Mouse (Mus musculus) regulatory T cell (primary cell): ENCODE measurements around the gene Enpp6.

Experiments
- in situ Hi-C: fragments of 300-600 bp; cut with MboI, MseI; formaldehyde crosslinking; loops from one replicate; pipeline ENCODE4 v1.15.1; 2025; ENCODE audit warnings: high pct_unique_total_duplicates

The Enpp6 gene

DNA sequence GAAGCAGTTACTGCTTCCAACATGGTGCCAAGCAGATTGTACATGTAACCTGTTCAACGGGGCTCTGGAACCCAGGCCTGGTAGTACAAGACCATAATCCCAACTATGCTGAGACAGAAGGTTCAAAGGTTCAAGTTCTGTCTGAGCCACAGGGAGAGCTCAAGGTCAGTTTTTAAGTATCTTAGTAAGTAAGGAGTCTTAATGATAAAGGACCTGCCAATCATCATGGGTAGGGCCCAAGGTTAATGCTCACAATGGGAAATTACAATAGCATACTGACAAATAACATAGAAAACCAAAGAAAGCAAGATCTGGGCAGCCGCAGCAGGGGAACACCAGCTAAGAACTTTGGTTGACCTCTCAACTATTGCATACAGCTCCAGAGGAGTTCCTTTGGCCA, 72.3 kb downstream of the Enpp6 start:
- in situ Hi-C loops, result no loop called here

DNA sequence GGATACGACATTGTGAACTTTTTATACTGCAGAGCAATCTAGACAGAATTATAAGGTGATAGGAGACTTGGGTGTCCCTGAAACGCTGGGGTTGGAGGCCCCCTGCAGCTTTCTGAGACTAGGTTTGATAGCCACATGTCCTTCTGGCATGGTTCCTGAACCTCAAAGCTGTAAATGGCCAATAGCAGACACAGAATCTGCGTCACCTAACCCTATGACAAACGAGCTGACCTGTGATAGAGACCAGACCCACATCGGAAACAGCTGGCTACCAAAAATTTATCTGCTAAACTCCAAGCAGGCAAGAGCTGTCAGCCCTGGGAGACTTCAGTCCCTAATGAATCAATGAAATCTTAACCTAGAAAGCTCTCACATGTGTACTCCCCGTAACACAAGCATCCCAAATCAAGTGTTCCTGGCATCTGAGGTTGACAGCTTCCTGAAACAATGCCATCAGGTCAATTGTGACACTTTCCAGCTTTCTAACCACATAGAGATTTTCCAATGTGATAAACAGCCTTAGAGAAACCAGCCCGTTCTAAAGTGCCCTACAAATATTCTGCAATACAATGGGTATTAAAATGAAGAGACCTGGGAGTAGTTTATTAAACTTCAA, 74.5 kb downstream of the Enpp6 start:
- in situ Hi-C loops, result no loop called here

DNA sequence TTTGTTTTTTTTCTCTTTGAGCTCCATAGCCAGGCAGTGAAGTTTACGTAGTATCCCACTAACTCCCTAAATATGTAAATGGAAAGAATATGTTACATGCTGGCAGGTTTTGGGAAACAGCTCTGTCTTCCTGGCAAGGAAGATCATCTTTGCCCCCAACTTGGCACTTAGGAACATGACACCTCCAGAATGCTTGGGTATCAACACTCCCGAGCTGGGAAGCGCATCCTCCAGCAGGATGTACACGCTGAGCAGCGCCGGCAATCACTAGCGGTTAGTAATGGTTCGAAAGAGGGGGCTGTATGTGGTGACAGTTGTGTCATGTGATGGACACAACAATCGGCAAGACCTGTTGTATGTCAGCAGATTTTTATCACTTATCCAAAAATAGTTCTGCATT, 80.4 kb downstream of the Enpp6 start:
- in situ Hi-C loops, result no loop called here

- in situ Hi-C loops, result no loop called here
Observed at GRCm38 (mm10) chr8:47069634-47070033, 82.9 kb downstream of the Enpp6 start.

- in situ Hi-C loops, result no loop called here
Observed at GRCm38 (mm10) chr8:47072001-47072400, 85.3 kb downstream of the Enpp6 start.

DNA sequence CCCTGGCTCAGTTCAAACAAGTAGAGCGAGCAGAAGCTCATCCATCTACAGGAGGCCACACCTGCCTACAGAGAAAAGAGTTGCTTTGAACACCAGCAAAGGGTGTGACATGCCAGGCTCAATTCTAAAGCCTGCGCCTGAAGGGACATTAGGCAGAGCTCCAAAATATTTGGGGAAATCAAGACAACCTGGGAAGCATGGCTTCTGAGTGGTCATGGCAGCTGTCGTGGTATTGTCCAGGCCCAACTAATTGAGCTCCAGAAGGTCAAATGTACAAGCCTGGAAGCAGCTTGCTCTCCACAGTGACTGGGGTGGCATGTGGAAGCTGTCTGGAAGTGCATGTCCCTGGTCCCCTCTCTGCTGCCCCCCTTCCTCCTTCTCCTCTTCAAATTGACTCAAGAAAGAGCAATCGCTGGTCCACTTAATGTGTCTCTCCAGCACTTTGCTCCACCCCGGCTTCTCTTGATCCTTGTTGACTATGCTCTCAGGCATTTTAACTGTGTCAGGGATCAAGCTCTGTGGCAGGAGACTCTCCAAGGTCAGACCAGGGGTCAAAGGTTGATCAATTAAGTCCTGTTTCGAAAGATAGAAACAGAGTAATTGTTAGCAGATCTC, 89.4 kb downstream of the Enpp6 start:
- in situ Hi-C loops, result no loop called here

- in situ Hi-C loops, result no loop called here
Observed at GRCm38 (mm10) chr8:47080037-47080436, 93.3 kb downstream of the Enpp6 start.

GRCm38 (mm10) chr8:47082201-47083027, 95.7 kb downstream of the Enpp6 start:
- in situ Hi-C loops, result no loop called here

GRCm38 (mm10) chr8:47090021-47090420, 103.3 kb downstream of the Enpp6 start:
- in situ Hi-C loops, result no loop called here

DNA sequence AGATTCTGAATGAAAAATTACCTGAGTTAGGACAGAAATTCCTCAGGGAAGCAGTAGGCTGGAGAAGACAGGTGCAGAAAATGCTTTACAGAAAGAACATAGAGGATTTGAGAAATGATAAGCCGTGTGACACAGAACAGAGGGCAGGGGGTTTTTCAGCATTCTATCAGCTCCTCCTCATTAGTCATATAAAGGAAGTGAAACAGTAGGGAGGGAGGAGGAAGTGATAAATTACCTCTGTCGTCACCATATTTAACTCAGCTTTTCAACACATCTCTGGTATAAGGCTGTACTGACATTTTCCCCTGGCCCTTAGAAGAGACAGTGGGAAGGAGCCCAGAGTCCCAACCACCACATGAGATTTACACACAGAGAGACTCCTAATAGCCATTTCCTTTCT, 118.9 kb downstream of the Enpp6 start:
- in situ Hi-C loops, result no loop called here

DNA sequence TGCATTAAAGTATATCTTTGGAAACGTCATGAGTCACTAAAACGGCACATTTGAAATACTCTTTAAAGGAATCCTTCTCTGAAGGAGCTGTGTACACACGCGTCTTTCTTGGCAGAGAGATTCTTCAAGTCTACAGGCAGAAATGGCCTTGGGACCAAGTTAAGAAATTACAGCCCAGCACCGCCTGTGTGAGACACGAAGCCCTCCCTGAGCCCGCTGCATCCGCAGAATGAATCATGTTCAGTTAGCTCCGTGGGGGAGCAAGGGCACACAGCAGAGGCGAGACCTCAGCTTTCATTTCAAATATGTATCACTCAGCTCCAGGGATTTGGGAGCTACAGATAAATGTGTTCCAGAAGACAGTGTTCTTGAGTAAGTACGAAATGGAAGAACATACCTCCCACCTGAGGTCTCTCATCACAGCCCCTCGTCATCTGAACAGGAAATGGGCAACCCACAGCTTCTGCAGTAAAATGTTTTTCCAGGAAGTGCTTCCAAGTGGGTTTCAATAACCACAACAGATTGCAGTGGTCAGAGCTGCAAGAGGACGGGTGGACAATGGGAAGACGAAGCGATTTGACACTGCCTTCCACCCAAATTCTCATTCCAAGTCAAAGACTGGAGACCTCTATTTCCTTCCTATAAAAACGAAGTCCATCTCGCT, 127.6 kb downstream of the Enpp6 start:
- in situ Hi-C loops, result no loop called here

- in situ Hi-C loops, result no loop called here
Observed at GRCm38 (mm10) chr8:47117336-47117735, 130.6 kb downstream of the Enpp6 start.

GRCm38 (mm10) chr8:47119895-47120294, 133.2 kb downstream of the Enpp6 start:
- in situ Hi-C loops, result no loop called here

GRCm38 (mm10) chr8:47128859-47129258, 142.2 kb downstream of the Enpp6 start:
- in situ Hi-C loops, result no loop called here

- in situ Hi-C loops, result loop anchor here (10.0 kb wide), 1 partner anchor 1209 kb away; no protein-coding TSS in a partner anchor
Observed at GRCm38 (mm10) chr8:47133381-47133780, 146.7 kb downstream of the Enpp6 start.

- in situ Hi-C loops, result loop anchor here (10.0 kb wide), 1 partner anchor 1210 kb away; no protein-coding TSS in a partner anchor
Observed at GRCm38 (mm10) chr8:47134736-47135135, 148.0 kb downstream of the Enpp6 start.

DNA sequence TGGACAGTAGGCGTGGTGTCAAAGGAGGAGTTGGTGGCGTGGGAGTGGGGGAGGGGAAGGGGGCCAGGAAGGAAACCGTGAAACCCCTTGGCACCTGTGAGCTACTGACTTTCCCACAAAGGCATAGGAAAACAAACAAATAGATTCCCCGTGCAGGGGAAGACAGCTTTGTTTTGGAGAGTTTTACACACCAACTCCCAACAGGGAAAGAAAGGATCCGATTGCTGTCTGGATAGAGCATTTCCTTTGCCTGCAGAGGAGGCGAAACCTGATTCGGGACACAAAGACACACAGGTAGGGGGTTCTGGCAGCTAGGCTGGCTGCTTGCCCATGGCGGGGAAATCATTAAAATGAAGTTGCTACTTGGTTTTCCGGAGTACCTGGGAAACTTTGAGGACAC, 148.9 kb downstream of the Enpp6 start:
- in situ Hi-C loops, result loop anchor here (10.0 kb wide), 1 partner anchor 1211 kb away; no protein-coding TSS in a partner anchor

- in situ Hi-C loops, result loop anchor here (10.0 kb wide), 1 partner anchor 1211 kb away; no protein-coding TSS in a partner anchor
Observed at GRCm38 (mm10) chr8:47136047-47136446, 149.4 kb downstream of the Enpp6 start.

- in situ Hi-C loops, result no loop called here
Observed at GRCm38 (mm10) chr8:47145258-47145657, 158.6 kb downstream of the Enpp6 start.
